Mouse (Mus musculus) small intestine, adult 2 months (tissue): ENCODE results near the gene Cox4i1.

Experiments used
- CTCF ChIP-seq: fragments of 200-500 bp; IDR thresholded peaks from 2 replicates; pipeline ENCODE4 v1.5.1; 2012; ENCODE audit warnings: low read depth, mild to moderate bottlenecking, control low read depth, inconsistent platforms, low read length, moderate library complexity, mixed read lengths; ENCODE audit not compliant: insufficient replicate concordance, insufficient read length; ENCODE audit errors: extremely low read depth
- POLR2A ChIP-seq: fragments of 200-500 bp; IDR thresholded peaks from 2 replicates; pipeline ENCODE4 v1.6.1; 2012; ENCODE audit warnings: low read depth, mild to moderate bottlenecking, control low read depth, inconsistent platforms, low read length, moderate library complexity

GRCm38 (mm10) chr8:120697154-120697978 is 29.3 kb downstream of the Cox4i1 start:
- TF ChIP-seq CTCF (no peak), POLR2A (no peak)
